Mouse (Mus musculus) cerebellum, adult (tissue): ENCODE measurements around the gene 1700020D05Rik.

Experiments
- ATAC-seq: cut with Nextera tagmentation; 2 replicates; pipeline ENCODE4 v1.9.2; 2017; ENCODE audit warnings: mild to moderate bottlenecking, moderate library complexity, mixed read lengths; ENCODE audit not compliant: insufficient number of reproducible peaks, low FRiP score, low TSS enrichment

The 1700020D05Rik gene

DNA sequence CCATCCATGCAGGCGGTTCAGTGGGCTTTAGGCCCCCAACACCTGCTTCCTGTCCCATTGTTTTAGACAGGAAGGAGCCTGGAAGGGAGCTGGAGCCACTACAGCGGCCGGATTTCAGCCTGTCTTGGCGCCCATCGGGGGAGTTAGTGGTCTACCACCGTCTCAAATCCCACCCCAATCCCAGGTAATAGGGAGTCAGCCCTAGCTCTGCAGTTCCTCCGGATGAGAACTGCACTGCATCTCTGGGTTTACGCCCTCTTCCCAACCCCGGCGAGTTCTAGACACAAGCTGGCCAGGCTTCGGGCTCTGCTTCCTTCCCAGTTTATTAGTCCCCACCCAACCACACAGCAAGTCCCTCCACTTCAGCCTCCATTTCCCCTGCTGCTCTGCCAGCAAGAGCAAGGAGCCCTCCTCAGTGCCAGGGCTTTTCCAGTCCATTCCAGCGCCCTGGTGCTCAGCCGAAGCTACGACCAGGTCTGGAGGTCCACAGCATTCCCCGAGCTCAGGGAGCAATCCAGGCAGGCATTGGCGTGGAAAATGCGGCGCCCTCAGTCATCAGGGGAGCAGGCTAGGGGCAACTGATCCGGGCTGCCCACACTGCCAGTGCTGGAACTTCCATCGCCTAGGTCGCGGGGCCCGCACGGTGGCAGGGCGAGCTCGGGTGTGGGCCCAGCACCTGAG, 47.2 kb downstream of the 1700020D05Rik start:
- ATAC-seq = no peak

DNA sequence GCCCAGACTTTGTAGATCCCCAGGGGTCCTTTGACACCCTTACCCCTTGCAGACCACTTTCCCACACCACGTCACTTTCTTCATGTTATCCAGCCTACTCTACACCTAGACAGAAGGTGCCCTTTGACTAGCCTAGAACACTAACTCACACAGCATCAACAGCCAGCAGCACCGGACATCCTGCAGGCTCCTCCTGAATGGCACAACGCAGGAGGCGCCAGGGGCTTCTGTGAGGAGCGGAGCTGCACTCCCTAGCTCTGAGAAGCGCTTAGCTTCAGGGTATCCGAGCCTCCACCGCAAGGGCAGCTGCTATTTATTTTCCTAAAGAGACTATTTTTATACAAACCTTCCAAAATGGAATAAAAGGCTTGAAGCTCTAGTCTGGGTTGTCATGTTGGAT, 48.0 kb downstream of the 1700020D05Rik start:
- ATAC-seq = no peak

DNA sequence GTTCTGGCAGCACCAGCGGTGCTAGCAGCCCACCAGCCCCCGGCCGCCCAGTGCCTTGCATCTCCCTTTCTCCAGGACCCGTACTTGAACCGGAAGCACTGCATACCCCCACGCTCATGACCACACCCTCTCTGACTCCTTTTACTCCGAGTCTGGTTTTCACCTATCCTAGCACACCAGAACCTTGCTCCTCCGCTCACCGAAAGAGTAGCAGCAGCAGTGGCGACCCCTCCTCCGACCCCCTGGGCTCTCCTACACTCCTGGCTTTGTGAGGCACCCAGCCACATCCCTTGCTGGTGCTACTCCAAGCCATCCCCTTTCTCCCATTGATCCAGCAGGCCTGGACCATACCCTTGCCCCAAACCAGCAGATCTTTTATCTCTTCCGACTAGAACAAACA, 48.5 kb downstream of the 1700020D05Rik start:
- ATAC-seq = no peak
